Mouse (Mus musculus): ENCODE results near the gene Proca1. TPM values are rescaled to one million over a fixed set of nuclear protein-coding genes. Genes with fewer than 3 reads are reported as not detected.
"Not testable (repeated sequence)": the region's sequence is repeated elsewhere in the genome, so short reads cannot be mapped to it uniquely, and the experiment has no call there.

Proca1 gene
- total RNA-seq, 4 experiments from 2014 or later, result 0.62 to 1.6 (median 0.98) TPM

GRCm38 (mm10) chr11:78181830-78182357 is 11.3 kb upstream of the Proca1 start:
- DNase-seq (ENCODE audit: low spot score), result no peak

GRCm38 (mm10) chr11:78182450-78182849 is 10.7 kb upstream of the Proca1 start:
- no peak for DNase-seq (ENCODE audit: low spot score)

GRCm38 (mm10) chr11:78182961-78183844 is 10.0 kb upstream of the Proca1 start, which contains the start of gene Rpl23a:
Gene Rpl23a, minus strand, starts transcription at chr11:78183584.
- peak; percentile 91 for DNase-seq (ENCODE audit: low spot score)

GRCm38 (mm10) chr11:78183884-78184514 is 9.2 kb upstream of the Proca1 start:
- DNase-seq (ENCODE audit: low spot score), result no peak

GRCm38 (mm10) chr11:78184702-78185101 is 8.5 kb upstream of the Proca1 start:
- not testable (repeated sequence) for DNase-seq (ENCODE audit: low spot score)

- peak; percentile 42 for DNase-seq (ENCODE audit: low spot score)
These were observed 4.6 kb upstream of the Proca1 start, which contains the start of gene Rab34 for GRCm38 (mm10) chr11:78188331-78189233. Gene Rab34, plus strand, starts transcription at chr11:78188430.

GRCm38 (mm10) chr11:78189234-78190040 is 3.8 kb upstream of the Proca1 start:
- DNase-seq (ENCODE audit: low spot score), result peak; percentile 39

- no peak for DNase-seq (ENCODE audit: low spot score)
These were observed 3.2 kb upstream of the Proca1 start for GRCm38 (mm10) chr11:78190041-78190440.

- peak; percentile 67 for DNase-seq (ENCODE audit: low spot score)
These were observed 1.4 kb downstream of the Proca1 start for GRCm38 (mm10) chr11:78194411-78195100.

- no peak for DNase-seq (ENCODE audit: low spot score)
These were observed 2.1 kb downstream of the Proca1 start for GRCm38 (mm10) chr11:78195101-78195863.

GRCm38 (mm10) chr11:78202372-78202771 is 9.2 kb downstream of the Proca1 start:
- DNase-seq (ENCODE audit: low spot score), result no peak

GRCm38 (mm10) chr11:78204287-78204686 is 11.1 kb downstream of the Proca1 start:
- no peak for DNase-seq (ENCODE audit: low spot score)

- DNase-seq (ENCODE audit: low spot score), result no peak
These were observed 12.4 kb downstream of the Proca1 start for GRCm38 (mm10) chr11:78205361-78206206.

GRCm38 (mm10) chr11:78207190-78207589 is 14.0 kb downstream of the Proca1 start:
- no peak for DNase-seq (ENCODE audit: low spot score)

GRCm38 (mm10) chr11:78209886-78210285 is 16.7 kb downstream of the Proca1 start:
- DNase-seq (ENCODE audit: low spot score), result no peak

- DNase-seq (ENCODE audit: low spot score), result no peak
These were observed 17.4 kb downstream of the Proca1 start for GRCm38 (mm10) chr11:78210615-78211014.

- DNase-seq (ENCODE audit: low spot score), result no peak
These were observed 18.3 kb downstream of the Proca1 start for GRCm38 (mm10) chr11:78211513-78211912.
